Mouse (Mus musculus) midbrain, embryonic 15.5 days (tissue): ENCODE results near the gene A530084C06Rik. TPM values are rescaled to one million over a fixed set of nuclear protein-coding genes. Genes with fewer than 3 reads are reported as not detected.

ENCODE experiments used
- ATAC-seq: fragments of 200-750 bp; cut with Nextera tagmentation; replicated peaks from 2 replicates; pipeline ENCODE4 v1.8.0; 2017; ENCODE audit warnings: moderate TSS enrichment
- H3K27ac ChIP-seq: fragments of 300-500 bp; sonication (generic); 2 replicates; pipeline ENCODE4 v1.5.1; 2015; ENCODE audit warnings: mild to moderate bottlenecking, inconsistent platforms
- H3K27me3 ChIP-seq: fragments of 300-500 bp; sonication (generic); replicated peaks from 2 replicates; pipeline ENCODE4 v1.6.1; 2015; ENCODE audit warnings: inconsistent platforms
- H3K36me3 ChIP-seq: fragments of 300-500 bp; sonication (generic); replicated peaks from 2 replicates; pipeline ENCODE4 v1.6.1; 2015; ENCODE audit warnings: inconsistent platforms
- H3K4me1 ChIP-seq: fragments of 300-500 bp; sonication (generic); 2 replicates; pipeline ENCODE4 v1.6.1; 2015; ENCODE audit warnings: inconsistent platforms
- H3K4me2 ChIP-seq: fragments of 300-500 bp; sonication (generic); 2 replicates; pipeline ENCODE4 v1.6.1; 2015; ENCODE audit warnings: inconsistent platforms, mild to moderate bottlenecking, moderate library complexity
- H3K4me3 ChIP-seq: fragments of 300-500 bp; sonication (generic); 2 replicates; pipeline ENCODE4 v1.5.1; 2015; ENCODE audit warnings: mild to moderate bottlenecking, inconsistent platforms
- H3K9ac ChIP-seq: fragments of 300-500 bp; sonication (generic); 2 replicates; pipeline ENCODE4 v1.6.1; 2015; ENCODE audit warnings: mild to moderate bottlenecking, inconsistent platforms
- H3K9me3 ChIP-seq: fragments of 300-500 bp; sonication (generic); 2 replicates; pipeline ENCODE4 v1.6.1; 2016; ENCODE audit warnings: inconsistent platforms
- WGBS: fragments of 180-500 bp; shearing (Covaris S2); methylation state at CpG from one replicate; pipeline ENCODE4 v1.1.7; 2015; ENCODE audit warnings: mixed read lengths; 5-methylcytosine and 5-hydroxymethylcytosine counted together
- polyA plus RNA-seq: library from polyadenylated mRNA; unstranded; fragments of >200 nt; fragmentation: Nextera tagmentation; extraction: Ambion mirVana; gene quantifications from 2 replicates; pipeline ENCODE4 v1.2.1, GENCODE M21; 2015

Gene A530084C06Rik
- polyA plus RNA-seq, 1 experiment from 2014 or later, result not detected

- H3K9ac ChIP-seq, result no peak overlapping the region
- ATAC-seq, result no peak
- H3K27me3 ChIP-seq, result no peaks in the 10 kb centered on the region
- WGBS, result 88% methylated on average over 4 of the region's 4 CpGs
- H3K4me1 ChIP-seq, result no peaks in the 10 kb centered on the region
- no peak overlapping the region for H3K4me3 ChIP-seq
- H3K36me3 ChIP-seq, result no peaks in the 10 kb centered on the region
- H3K4me2 ChIP-seq, result no peak overlapping the region
- no peak overlapping the region for H3K27ac ChIP-seq
- H3K9me3 ChIP-seq, result no peaks in the 10 kb centered on the region
Measured at GRCm38 (mm10) chr13:31524976-31525375, 34.2 kb downstream of the A530084C06Rik start.

- H3K9me3 ChIP-seq, result no peaks in the 10 kb centered on the region
- H3K27ac ChIP-seq, result no peak overlapping the region
- no peak overlapping the region for H3K9ac ChIP-seq
- H3K4me3 ChIP-seq, result no peak overlapping the region
- H3K4me1 ChIP-seq, result no peaks in the 10 kb centered on the region
- no peaks in the 10 kb centered on the region for H3K36me3 ChIP-seq
- ATAC-seq, result no peak
- WGBS, result 90% methylated on average over 9 of the region's 9 CpGs
- no peaks in the 10 kb centered on the region for H3K27me3 ChIP-seq
- no peak overlapping the region for H3K4me2 ChIP-seq
Measured at GRCm38 (mm10) chr13:31518971-31519370, 40.2 kb downstream of the A530084C06Rik start.

GRCm38 (mm10) chr13:31518411-31518886 lies 40.7 kb downstream of the A530084C06Rik start:
- H3K4me1 ChIP-seq, result no peaks in the 10 kb centered on the region
- H3K9ac ChIP-seq, result no peak overlapping the region
- no peak overlapping the region for H3K4me2 ChIP-seq
- H3K36me3 ChIP-seq, result no peaks in the 10 kb centered on the region
- no peak overlapping the region for H3K27ac ChIP-seq
- ATAC-seq, result no peak
- H3K9me3 ChIP-seq, result no peaks in the 10 kb centered on the region
- 70% methylated on average over 10 of the region's 10 CpGs for WGBS
- H3K27me3 ChIP-seq, result no peaks in the 10 kb centered on the region
- no peak overlapping the region for H3K4me3 ChIP-seq

- no peak for ATAC-seq
- H3K4me3 ChIP-seq, result no peak overlapping the region
- no peaks in the 10 kb centered on the region for H3K27me3 ChIP-seq
- no peaks in the 10 kb centered on the region for H3K4me1 ChIP-seq
- H3K4me2 ChIP-seq, result no peak overlapping the region
- H3K9me3 ChIP-seq, result no peaks in the 10 kb centered on the region
- no peak overlapping the region for H3K9ac ChIP-seq
- 92% methylated on average over 7 of the region's 7 CpGs for WGBS
- no peak overlapping the region for H3K27ac ChIP-seq
- H3K36me3 ChIP-seq, result no peaks in the 10 kb centered on the region
Measured at GRCm38 (mm10) chr13:31515261-31515660, 43.9 kb downstream of the A530084C06Rik start.

GRCm38 (mm10) chr13:31506494-31507167 lies 52.5 kb downstream of the A530084C06Rik start:
- ATAC-seq, result no peak
- WGBS, result 81% methylated on average over 8 of the region's 8 CpGs
- no peak overlapping the region for H3K27ac ChIP-seq

More at GRCm38 (mm10) chr13:31506494-31507167, 52.5 kb downstream of the A530084C06Rik start:
- H3K4me2 ChIP-seq, result no peak overlapping the region
- H3K9ac ChIP-seq, result no peak overlapping the region
- no peak overlapping the region for H3K4me3 ChIP-seq
- H3K36me3 ChIP-seq, result no peaks in the 10 kb centered on the region
- no peaks in the 10 kb centered on the region for H3K9me3 ChIP-seq
- no peaks in the 10 kb centered on the region for H3K4me1 ChIP-seq
- H3K27me3 ChIP-seq, result no peaks in the 10 kb centered on the region

Other genes with a start within 250 kb of the A530084C06Rik start
- 2.2 and 2.4 TPM in 2 replicates for gene Foxq1, start 3.2 kb downstream of the A530084C06Rik start, polyA plus RNA-seq
- gene Foxf2, start 66.5 kb upstream of the A530084C06Rik start, polyA plus RNA-seq, result 5.3 and 6.5 TPM in 2 replicates
- gene Foxc1, start 247.3 kb upstream of the A530084C06Rik start, polyA plus RNA-seq, result 1.6 and 1.7 TPM in 2 replicates